20 mouse cellular contexts compared by ENCODE assay signal in the genomic region with DNA sequence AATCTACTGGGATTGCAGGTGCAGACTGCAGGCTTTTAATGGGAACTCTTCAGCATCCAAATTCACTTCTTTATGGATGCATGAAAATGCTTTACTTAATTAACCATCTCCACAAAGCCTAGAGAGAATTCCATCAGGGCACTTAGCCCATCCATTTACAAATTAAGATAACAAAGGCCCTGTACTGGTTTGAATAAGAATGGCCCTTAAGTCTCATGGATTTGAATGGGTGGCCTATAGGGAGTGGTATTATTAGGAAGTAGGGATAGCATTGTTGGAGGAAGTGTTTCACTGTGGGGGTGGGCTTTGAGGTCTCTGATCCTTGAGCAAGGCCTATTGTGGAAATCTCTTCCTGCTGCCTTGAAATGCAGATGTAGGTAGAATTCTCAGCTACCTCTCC. TPM values are rescaled to one million over a fixed set of nuclear protein-coding genes. Genes with fewer than 3 reads are reported as not detected.
"Had no signal": no experiment of that assay in that cellular context is flagged by ENCODE, and none has a peak within 500 bp of the region (broad histone marks: within the 10 kb centered on the region; RNA-seq: fewer than 3 reads in every experiment).

No protein-coding gene starts in this region.

- H3K4me3 ChIP-seq: limb, embryonic 12.5 days; limb, embryonic 15.5 days; midbrain, embryonic 13.5 days had no signal

- DNase-seq: kidney, postnatal 14 days; kidney, postnatal 4 days; left cerebral cortex, postnatal 4 days; liver, postnatal 0 days; lung, embryonic 14.5 days; right cerebral cortex, postnatal 4 days; thymus, adult 2 months; thymus, postnatal 14 days; thymus, postnatal 4 days had no signal

- H3K36me3 ChIP-seq: limb, embryonic 12.5 days; limb, embryonic 15.5 days; midbrain, embryonic 13.5 days had no signal

- H3K4me2 ChIP-seq: limb, embryonic 12.5 days; limb, embryonic 15.5 days; liver, embryonic 11.5 days; lung, embryonic 14.5 days; midbrain, embryonic 13.5 days had no signal

- H3K9me3 ChIP-seq: limb, embryonic 12.5 days; limb, embryonic 15.5 days; midbrain, embryonic 13.5 days had no signal

- H3K4me1 ChIP-seq: limb, embryonic 12.5 days; limb, embryonic 15.5 days had no signal

- ATAC-seq: liver, postnatal 0 days; lung, postnatal 0 days; midbrain, embryonic 13.5 days had no signal

- H3K27ac ChIP-seq: limb, embryonic 12.5 days; limb, embryonic 15.5 days; liver, embryonic 14.5 days; macrophage; midbrain, embryonic 13.5 days; stomach, postnatal 0 days had no signal

- H3K9ac ChIP-seq: limb, embryonic 12.5 days; limb, embryonic 15.5 days; liver, embryonic 14.5 days; liver, postnatal 0 days; lung, embryonic 14.5 days; midbrain, embryonic 13.5 days had no signal

- H3K27me3 ChIP-seq: limb, embryonic 15.5 days had no signal

RNA-seq across cellular contexts. Expression of a gene that starts 29.5 kb away (rescaled TPM):
- total RNA-seq: megakaryocyte, adult 5-6 weeks had no signal
- polyA plus RNA-seq: kidney, embryonic 16.5 days; liver, embryonic 11.5 days; liver, postnatal 0 days; macrophage; neural tube, embryonic 11.5 days had no signal
